Mouse (Mus musculus) c-Kit-negative CD71-positive TER-119-positive erythroid progenitor cells, embryonic 14.5 days (primary cell): Measurements from ENCODE around the gene Runx2.

Source experiments
- DNase-seq: peaks from one replicate; pipeline ENCODE4 v3.0.0-alpha.2; 2013; ENCODE audit warnings: low read depth, low spot score

Runx2 gene

GRCm38 (mm10) chr17:44474280-44474679 is 340.3 kb downstream of the Runx2 start:
- no peak for DNase-seq

DNA sequence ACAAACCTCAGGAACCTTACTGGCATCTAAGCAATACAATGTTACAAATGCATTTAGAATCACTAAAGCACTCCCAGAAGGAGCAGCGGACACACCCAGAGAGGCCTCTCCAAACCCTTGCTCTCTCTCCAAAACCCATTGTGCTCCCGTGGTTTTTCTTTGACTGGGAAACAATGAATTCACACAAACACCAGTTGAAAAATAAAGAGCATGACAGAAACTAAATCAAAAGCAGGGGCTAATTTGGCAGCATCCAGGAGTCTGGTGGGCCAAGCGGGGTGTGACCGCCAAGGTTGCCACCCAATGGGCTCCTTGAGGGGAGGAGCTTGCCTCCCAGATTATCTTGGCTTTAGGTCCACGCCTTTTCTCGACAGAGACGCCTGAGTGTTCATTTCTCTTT is 341.9 kb downstream of the Runx2 start:
- no peak for DNase-seq

- no peak for DNase-seq
Observed at GRCm38 (mm10) chr17:44463679-44464078, 350.9 kb downstream of the Runx2 start.

- no peak for DNase-seq
Observed at GRCm38 (mm10) chr17:44460156-44460555, 354.4 kb downstream of the Runx2 start.

DNA sequence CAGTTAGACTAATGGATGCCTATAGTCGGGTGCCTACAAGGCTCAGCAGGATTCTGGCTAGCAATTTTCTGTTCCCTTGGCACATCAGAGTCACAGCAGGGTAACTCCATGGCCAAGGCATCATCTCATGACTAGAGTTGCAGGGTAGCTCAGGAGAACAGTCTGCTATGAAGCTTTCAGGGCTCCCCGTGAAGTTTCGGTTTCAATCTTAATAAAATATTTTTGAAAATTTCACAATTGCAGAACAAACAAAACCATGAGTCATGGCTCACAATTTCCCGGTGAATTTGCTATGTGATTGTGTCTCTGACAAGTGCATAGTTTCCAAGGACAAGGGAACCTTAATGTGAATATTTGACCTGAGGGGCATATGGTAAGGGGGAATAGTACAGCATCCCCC is 355.6 kb downstream of the Runx2 start:
- no peak for DNase-seq

DNA sequence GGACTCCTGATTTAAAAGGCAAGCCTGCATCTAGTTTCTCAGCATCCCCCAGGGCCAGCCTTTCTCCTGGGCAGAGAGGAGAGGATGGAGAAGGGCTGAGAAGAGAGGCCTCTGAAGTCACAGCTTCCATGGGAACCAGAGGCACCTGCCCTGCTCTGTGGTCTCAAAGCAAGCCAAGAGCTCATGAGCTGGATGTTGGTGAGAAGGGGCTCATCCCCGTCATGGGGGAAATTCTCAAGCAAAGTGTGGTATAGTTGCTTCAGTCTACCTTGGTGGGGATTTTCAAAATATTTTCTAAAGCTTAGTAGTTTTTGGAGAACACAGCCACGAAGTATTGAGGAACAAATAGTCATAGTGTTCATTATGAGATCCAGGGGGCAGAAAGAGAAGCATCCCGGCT is 357.9 kb downstream of the Runx2 start:
- DNase-seq, result no peak

DNA sequence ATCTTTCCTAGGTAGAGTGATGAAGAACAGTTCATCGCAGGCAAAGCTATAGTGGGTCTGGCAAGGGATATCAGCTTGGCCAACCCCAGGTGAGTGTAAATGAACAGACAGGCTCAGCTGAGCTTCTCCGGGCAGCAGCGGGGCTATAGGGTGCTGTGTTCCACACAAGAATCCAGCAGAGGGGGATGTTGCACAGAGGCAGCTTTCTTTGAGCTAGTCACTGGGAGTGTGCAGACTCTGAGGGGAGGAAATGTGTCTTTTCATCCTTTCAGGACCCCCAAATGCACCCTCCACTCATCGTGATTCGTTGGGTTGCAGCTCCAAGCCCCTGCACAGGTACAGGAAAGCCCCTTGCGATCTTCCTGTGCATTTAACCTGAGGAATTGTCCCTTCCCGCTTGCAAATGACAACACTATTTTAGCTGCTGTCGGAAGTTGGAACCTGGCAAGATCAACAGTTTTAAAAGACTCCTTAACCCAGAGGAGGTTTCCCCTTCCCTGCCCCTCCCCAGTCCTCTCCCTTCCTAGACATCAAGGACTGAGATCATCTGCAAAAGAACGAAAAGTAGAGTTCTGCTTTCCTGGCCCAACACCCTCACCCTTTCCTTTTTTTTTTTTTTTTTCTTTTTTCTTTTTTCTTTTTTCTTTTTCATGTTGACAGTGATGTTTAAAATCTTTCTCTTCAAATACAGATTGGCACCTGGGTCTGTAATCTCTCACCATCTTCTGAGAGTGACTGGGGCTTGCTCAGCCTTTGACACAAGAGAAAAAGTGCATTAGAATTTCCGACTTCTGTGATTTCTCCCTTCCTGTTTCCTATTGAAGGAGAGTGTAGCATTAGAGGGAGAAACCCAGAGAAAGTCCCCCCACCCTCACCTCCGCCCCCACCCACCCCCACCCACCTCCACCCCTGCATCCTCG is 358.7 kb downstream of the Runx2 start:
- DNase-seq, result no peak

DNA sequence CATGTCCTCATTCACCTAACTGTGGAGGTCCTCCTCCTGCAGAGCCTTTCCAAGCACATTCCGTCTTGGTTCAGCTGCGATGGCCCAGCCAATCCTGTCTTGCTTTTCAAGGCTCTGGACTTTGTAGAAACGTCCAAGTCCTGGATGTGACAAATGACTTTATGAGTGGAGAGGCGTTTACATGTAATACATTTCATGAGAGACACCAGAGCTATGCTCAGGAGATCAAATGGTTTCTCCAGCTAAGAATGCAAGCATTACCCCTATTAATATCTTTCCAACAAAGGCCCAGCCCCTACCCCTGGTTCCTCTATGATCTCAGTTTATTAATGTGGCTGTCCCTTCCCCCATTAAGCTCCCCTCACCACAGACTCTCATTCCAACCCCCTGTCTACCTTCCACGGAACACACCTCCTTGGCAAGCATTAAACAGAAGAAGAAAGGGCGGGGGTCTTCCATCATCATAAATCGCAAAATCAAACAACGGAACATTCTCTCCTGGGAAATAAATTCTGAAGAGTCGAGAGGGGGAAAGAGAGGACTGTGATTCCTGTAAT is 364.6 kb downstream of the Runx2 start:
- no peak for DNase-seq
